In the genomic region with DNA sequence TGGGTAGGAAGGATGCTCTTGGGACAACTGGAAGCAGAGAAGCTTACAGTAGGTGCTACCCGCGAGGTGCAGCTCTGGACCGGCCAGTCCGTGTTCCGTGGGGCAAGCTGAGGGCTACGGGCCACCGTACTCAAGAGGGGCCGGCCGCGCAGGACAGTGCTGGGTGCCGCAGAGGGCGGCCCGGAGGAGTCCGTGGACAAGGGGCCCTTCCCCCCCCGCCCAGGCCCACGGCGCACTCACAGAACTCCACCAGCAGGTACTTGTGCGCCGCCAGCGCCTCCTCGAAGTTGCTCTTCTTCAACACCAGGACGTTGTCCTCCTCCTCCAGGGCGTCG, we compare ENCODE assay signal across 9 mouse cellular contexts. TPM values are rescaled to one million over a fixed set of nuclear protein-coding genes. Genes with fewer than 3 reads are reported as not detected.
DNase-seq lines count a peak whose midpoint lies in the region; ATAC-seq and TF ChIP-seq lines count a peak whose summit lies in the region.
"Had no signal": no experiment of that assay in that cellular context is flagged by ENCODE, and none has a peak within 500 bp of the region (broad histone marks: within the 10 kb centered on the region; RNA-seq: fewer than 3 reads in every experiment).

No protein-coding gene starts in this region.

- peaks cover 36% of the 10 kb centered on the region for H3K36me3 ChIP-seq in lung, embryonic 16.5 days (ENCODE audit: control insufficient read depth, insufficient read depth, low read length)
- peaks cover 35% of the 10 kb centered on the region for H3K36me3 ChIP-seq in limb, embryonic 11.5 days (ENCODE audit: control insufficient read depth, insufficient read depth, low read length)

- H3K9me3 ChIP-seq in lung, embryonic 16.5 days (ENCODE audit: control insufficient read depth, low read length), result no peaks in the 10 kb centered on the region
- H3K9me3 ChIP-seq in limb, embryonic 11.5 days (ENCODE audit: control insufficient read depth, low read length), result no peaks in the 10 kb centered on the region

- H3K4me3 ChIP-seq in lung, embryonic 16.5 days (ENCODE audit: low read length), result peak overlapping the region; percentile 82
- peak overlapping the region; percentile 97 for H3K4me3 ChIP-seq in limb, embryonic 11.5 days (ENCODE audit: low read depth, low read length)
- peak overlapping the region; percentile 85 for H3K4me3 ChIP-seq in olfactory bulb, adult 2 months (ENCODE audit: insufficient read depth, low read depth, low read length)

- ATAC-seq in lung, embryonic 16.5 days (ENCODE audit: low read depth), result peak; percentile 32
- 0 out of 2 replicates have a peak, but pooled peaks have one; percentile 2 for ATAC-seq in erythroblast, adult 5-6 weeks (replicated peaks; ENCODE audit: low FRiP score, poor library complexity, severe bottlenecking)
- ATAC-seq in limb, embryonic 11.5 days (ENCODE audit: insufficient number of reproducible peaks, low FRiP score, low TSS enrichment, low read depth), result peak; percentile 6; the same call in 1 of the 2 replicates

- H3K4me2 ChIP-seq in lung, embryonic 16.5 days (ENCODE audit: low read depth, low read length), result peak overlapping the region; percentile 91
- peak overlapping the region; percentile 81 for H3K4me2 ChIP-seq in limb, embryonic 11.5 days (ENCODE audit: low read depth, severe bottlenecking)

- H3K27ac ChIP-seq in lung, embryonic 16.5 days (ENCODE audit: low read length), result peak overlapping the region; percentile 83
- H3K27ac ChIP-seq in limb, embryonic 11.5 days (replicated peaks; ENCODE audit: low read depth, low read length), result peak overlapping the region; percentile 85; the same call in 1 of the 2 replicates
- H3K27ac ChIP-seq in olfactory bulb, adult 2 months (ENCODE audit: insufficient read depth, low read depth, low read length), result 0 out of 2 replicates have a peak overlapping the region, but pooled peaks have one; percentile 36

- TF ChIP-seq POLR2A in olfactory bulb, adult 2 months (IDR thresholded peaks at IDR 0.05; ENCODE audit: insufficient read depth, low read depth, low read length), result no peak

- DNase-seq in lung, postnatal 25 days (ENCODE audit: low spot score), result no peak
- peak; percentile 46 for DNase-seq in limb, embryonic 11.5 days (ENCODE audit: low spot score)
- DNase-seq in adrenal gland, adult 2 months, result no peak
- no peak for DNase-seq in layer of hippocampus, adult 9-11 months
- DNase-seq in Muller cell, postnatal 12 days (ENCODE audit: inconsistent ontology term), result no peak

- peak overlapping the region; percentile 98 for H3K9ac ChIP-seq in lung, embryonic 16.5 days (ENCODE audit: low read length)
- peak overlapping the region; percentile 94 for H3K9ac ChIP-seq in limb, embryonic 11.5 days (ENCODE audit: low read length)

- peaks cover 18% of the 10 kb centered on the region for H3K4me1 ChIP-seq in lung, embryonic 16.5 days (replicated peaks; ENCODE audit: control insufficient read depth, insufficient read depth, low read length)
- 0 out of 2 replicates have a peak, but pooled peaks cover 4% of the 10 kb centered on the region for H3K4me1 ChIP-seq in limb, embryonic 11.5 days (ENCODE audit: control insufficient read depth, insufficient read depth, low read length)
- H3K4me1 ChIP-seq in olfactory bulb, adult 2 months (ENCODE audit: control insufficient read depth, insufficient read depth, low read length), result peaks cover 3% of the 10 kb centered on the region; the same call in 1 of the 2 replicates

- H3K27me3 ChIP-seq in lung, embryonic 16.5 days (ENCODE audit: control insufficient read depth, insufficient read depth, low read depth, low read length), result no peaks in the 10 kb centered on the region
- H3K27me3 ChIP-seq in limb, embryonic 11.5 days (ENCODE audit: control insufficient read depth, insufficient read depth, low read length), result no peaks in the 10 kb centered on the region

- TF ChIP-seq CTCF in olfactory bulb, adult 2 months (IDR thresholded peaks at IDR 0.05; ENCODE audit: insufficient read depth, low read depth, low read length), result no peak

- under 1% methylated on average over 23 of the region's 24 CpGs for WGBS in lung, embryonic 16.5 days
- 0% methylated on average over 22 of the region's 24 CpGs for WGBS in limb, embryonic 11.5 days
- 0% methylated on average over 24 of the region's 24 CpGs for WGBS in olfactory bulb, adult 2 months

RNA-seq across cellular contexts. Expression of a gene that starts 0.7 kb away (rescaled TPM):
- polyA plus RNA-seq in lung, embryonic 16.5 days (2015; fragmentation: Nextera tagmentation; extraction: Ambion mirVana), result 829 and 841 TPM in 2 replicates
- total RNA-seq in erythroblast, adult 5-6 weeks (2015; ENCODE audit: low replicate concordance), result 108 and 148 TPM in 2 replicates
- total RNA-seq in erythroblast, adult 5-6 weeks (2017; ENCODE audit: low replicate concordance), result 136 and 145 TPM in 2 replicates
- polyA plus RNA-seq in limb, embryonic 11.5 days (2014; fragmentation: Nextera tagmentation; extraction: Ambion mirVana), result 640 and 656 TPM in 2 replicates
- polyA plus RNA-seq in olfactory bulb, adult 2 months (2012; ENCODE audit: insufficient read depth, insufficient read length, low replicate concordance, missing spikeins), result 309 TPM in 1 of 2 replicates, not detected in the other
- total RNA-seq in adrenal gland, adult 2 months (2021), result 100 to 1,000 TPM; 462 to 524 TPM
- 108 and 126 TPM in 2 replicates for polyA plus RNA-seq in adrenal gland, adult 2 months (2012; rRNA removed)

RNA-seq across cellular contexts. Expression of a gene that starts 9.0 kb away (rescaled TPM):
- 654 and 680 TPM in 2 replicates for polyA plus RNA-seq in lung, embryonic 16.5 days (2015; fragmentation: Nextera tagmentation; extraction: Ambion mirVana)
- 101 and 127 TPM in 2 replicates for total RNA-seq in erythroblast, adult 5-6 weeks (2015; ENCODE audit: low replicate concordance)
- 35.7 and 38.1 TPM in 2 replicates for total RNA-seq in erythroblast, adult 5-6 weeks (2017; ENCODE audit: low replicate concordance)
- polyA plus RNA-seq in limb, embryonic 11.5 days (2014; fragmentation: Nextera tagmentation; extraction: Ambion mirVana), result 593 and 597 TPM in 2 replicates
- 143 TPM in 1 of 2 replicates, not detected in the other for polyA plus RNA-seq in olfactory bulb, adult 2 months (2012; ENCODE audit: insufficient read depth, insufficient read length, low replicate concordance, missing spikeins)
- 100 to 1,000 TPM; 355 to 386 TPM for total RNA-seq in adrenal gland, adult 2 months (2021)
- polyA plus RNA-seq in adrenal gland, adult 2 months (2012; rRNA removed), result 712 and 786 TPM in 2 replicates

RNA-seq across cellular contexts. Expression of a gene that starts 21.5 kb away (rescaled TPM):
- polyA plus RNA-seq in lung, embryonic 16.5 days (2015; fragmentation: Nextera tagmentation; extraction: Ambion mirVana), result 0.95 and 2.6 TPM in 2 replicates
- not detected in 2 replicates for total RNA-seq in erythroblast, adult 5-6 weeks (2015; ENCODE audit: low replicate concordance)
- not detected in 2 replicates for total RNA-seq in erythroblast, adult 5-6 weeks (2017; ENCODE audit: low replicate concordance)
- polyA plus RNA-seq in limb, embryonic 11.5 days (2014; fragmentation: Nextera tagmentation; extraction: Ambion mirVana), result 0.47 and 0.85 TPM in 2 replicates
- not detected in 2 replicates for polyA plus RNA-seq in olfactory bulb, adult 2 months (2012; ENCODE audit: insufficient read depth, insufficient read length, low replicate concordance, missing spikeins)
- under 1 TPM; 0.40 to 0.79 TPM for total RNA-seq in adrenal gland, adult 2 months (2021)
- polyA plus RNA-seq in adrenal gland, adult 2 months (2012; rRNA removed), result 0.83 and 1.2 TPM in 2 replicates
- total RNA-seq: common myeloid progenitor, adult 5-6 weeks had no signal

RNA-seq across cellular contexts. Expression of a gene that starts 22.9 kb away (rescaled TPM):
- 184 and 200 TPM in 2 replicates for polyA plus RNA-seq in lung, embryonic 16.5 days (2015; fragmentation: Nextera tagmentation; extraction: Ambion mirVana)
- 8.1 and 17.6 TPM in 2 replicates for total RNA-seq in erythroblast, adult 5-6 weeks (2015; ENCODE audit: low replicate concordance)
- 3.2 and 9.6 TPM in 2 replicates for total RNA-seq in erythroblast, adult 5-6 weeks (2017; ENCODE audit: low replicate concordance)
- polyA plus RNA-seq in limb, embryonic 11.5 days (2014; fragmentation: Nextera tagmentation; extraction: Ambion mirVana), result 234 and 252 TPM in 2 replicates
- not detected in 2 replicates for polyA plus RNA-seq in olfactory bulb, adult 2 months (2012; ENCODE audit: insufficient read depth, insufficient read length, low replicate concordance, missing spikeins)
- 10 to 100 TPM; 56.9 to 65.8 TPM for total RNA-seq in adrenal gland, adult 2 months (2021)
- polyA plus RNA-seq in adrenal gland, adult 2 months (2012; rRNA removed), result 136 and 157 TPM in 2 replicates

RNA-seq across cellular contexts. Expression of a gene that starts 25.8 kb away (rescaled TPM):
- 82.6 and 266 TPM in 2 replicates for polyA plus RNA-seq in lung, embryonic 16.5 days (2015; fragmentation: Nextera tagmentation; extraction: Ambion mirVana)
- total RNA-seq in erythroblast, adult 5-6 weeks (2015; ENCODE audit: low replicate concordance), result 60.6 and 67.8 TPM in 2 replicates
- 86.1 and 86.4 TPM in 2 replicates for total RNA-seq in erythroblast, adult 5-6 weeks (2017; ENCODE audit: low replicate concordance)
- polyA plus RNA-seq in limb, embryonic 11.5 days (2014; fragmentation: Nextera tagmentation; extraction: Ambion mirVana), result 810 and 850 TPM in 2 replicates
- polyA plus RNA-seq in olfactory bulb, adult 2 months (2012; ENCODE audit: insufficient read depth, insufficient read length, low replicate concordance, missing spikeins), result not detected in 2 replicates
- 10 to 100 TPM; 85.5 to 97.9 TPM for total RNA-seq in adrenal gland, adult 2 months (2021)
- polyA plus RNA-seq in adrenal gland, adult 2 months (2012; rRNA removed), result 10.3 and 12.6 TPM in 2 replicates
